Mouse (Mus musculus) retina, postnatal 1 day (tissue): Measurements from ENCODE around the gene C1ra.
A peak's percentile ranks its signal among the peaks of the same experiment; 100 is the strongest.
"Not testable (repeated sequence)": the region's sequence is repeated elsewhere in the genome, so short reads cannot be mapped to it uniquely, and the experiment has no call there.

ENCODE experiments used
- DNase-seq: peaks from one replicate; pipeline ENCODE4 v3.0.0-alpha.2; 2012

Gene C1ra

DNA sequence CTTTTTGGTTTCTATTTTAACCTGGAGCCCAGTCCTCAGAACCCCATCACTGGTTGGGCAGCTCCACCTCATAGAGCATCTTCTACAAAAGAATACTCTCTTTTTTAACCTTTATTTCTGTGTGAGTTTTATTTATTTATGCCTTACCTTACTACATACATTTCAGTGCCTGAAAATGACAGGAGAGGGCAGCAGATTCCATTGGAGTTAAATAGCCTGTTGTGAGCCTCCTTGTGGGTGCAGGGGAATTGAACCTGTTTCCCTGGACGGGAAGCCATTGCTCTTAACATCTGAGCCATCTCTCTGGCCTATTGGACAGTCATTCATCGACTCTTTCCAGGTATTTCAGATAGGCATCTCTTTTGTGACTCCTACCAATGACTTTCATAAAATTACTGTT is 33.2 kb downstream of the C1ra start:
- no peak for DNase-seq

DNA sequence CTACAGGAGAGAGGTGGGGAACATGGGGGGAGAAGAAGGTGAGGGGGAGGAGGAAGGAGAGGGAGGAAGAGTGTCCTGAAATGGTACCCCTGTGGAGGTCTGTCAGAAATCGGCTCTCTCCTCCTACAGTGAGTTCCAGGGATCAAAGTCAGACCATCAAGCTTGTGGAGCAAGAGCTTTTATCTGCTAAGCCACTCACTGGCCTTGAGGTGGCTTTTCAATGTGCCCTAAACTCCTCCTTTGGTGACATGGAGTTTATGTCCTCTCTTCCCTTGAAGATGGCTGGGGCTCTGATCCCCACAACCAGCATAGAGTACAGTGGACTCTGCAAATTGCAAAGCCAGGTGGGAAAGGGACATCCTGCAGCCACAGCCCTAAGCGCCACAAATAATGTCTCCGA is 35.8 kb downstream of the C1ra start:
- DNase-seq: not testable (repeated sequence)

DNA sequence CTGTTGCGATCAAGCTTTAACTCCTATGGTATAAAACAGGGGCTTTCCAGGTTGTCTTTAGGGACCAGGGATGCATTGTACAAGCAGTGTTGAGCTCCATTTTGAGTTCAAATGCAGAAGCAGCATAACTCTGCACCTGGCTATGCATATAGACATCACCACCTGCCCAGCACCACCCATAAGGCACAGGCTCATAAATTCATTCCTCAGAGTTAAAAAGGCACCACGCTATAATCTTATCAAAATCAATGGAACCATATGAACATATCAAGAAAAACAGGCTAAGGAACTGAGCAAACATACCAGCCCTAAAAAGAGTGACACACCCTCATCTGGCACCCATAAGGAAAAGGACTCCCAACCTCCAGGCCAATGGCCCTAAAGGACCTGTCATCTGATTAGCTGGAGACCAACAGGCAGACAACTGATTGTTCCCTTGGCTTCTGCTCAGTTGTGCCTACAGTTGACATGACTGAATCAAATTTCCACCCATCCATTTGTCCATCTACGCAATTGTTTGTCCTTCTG is 36.9 kb downstream of the C1ra start:
- no peak for DNase-seq

DNA sequence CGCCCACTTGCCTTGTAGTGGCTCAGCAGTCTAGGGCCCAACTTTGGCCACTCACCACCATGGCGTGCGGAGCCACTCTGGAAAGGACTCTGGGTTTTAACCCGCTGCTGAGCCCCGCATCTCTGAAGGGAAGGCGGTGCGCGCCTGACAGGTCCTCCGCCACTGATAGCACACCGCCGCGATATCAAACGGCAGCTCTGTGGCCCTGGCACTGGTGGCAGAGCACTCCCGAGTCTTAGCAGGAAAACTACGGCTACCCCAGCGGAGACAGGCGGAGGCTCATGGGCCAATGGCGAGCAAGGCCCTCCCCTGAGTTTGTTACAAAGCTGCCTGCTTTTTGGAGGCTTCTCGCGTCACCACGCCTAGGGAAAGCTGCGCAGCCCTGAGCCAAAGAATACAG is 40.6 kb downstream of the C1ra start:
- no peak for DNase-seq

DNA sequence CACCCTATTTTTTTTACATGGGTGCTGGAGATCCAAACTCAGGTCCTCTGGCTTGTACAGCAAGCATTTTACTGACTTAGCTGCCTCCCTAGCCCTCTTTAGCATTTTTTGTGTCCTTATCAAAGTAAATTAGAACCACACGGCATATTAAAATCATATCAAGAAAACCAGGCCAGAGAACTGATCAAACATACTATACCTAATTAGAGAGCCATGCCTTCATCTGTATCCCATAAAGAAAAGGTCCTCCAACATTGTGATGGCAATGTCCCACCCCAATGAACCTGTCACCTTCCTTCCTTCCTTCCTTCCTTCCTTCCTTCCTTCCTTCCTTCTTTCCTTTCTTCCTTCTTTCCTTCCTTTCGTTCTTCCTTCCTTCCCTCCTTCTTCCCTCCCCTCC is 43.8 kb downstream of the C1ra start:
- DNase-seq: not testable (repeated sequence)

DNA sequence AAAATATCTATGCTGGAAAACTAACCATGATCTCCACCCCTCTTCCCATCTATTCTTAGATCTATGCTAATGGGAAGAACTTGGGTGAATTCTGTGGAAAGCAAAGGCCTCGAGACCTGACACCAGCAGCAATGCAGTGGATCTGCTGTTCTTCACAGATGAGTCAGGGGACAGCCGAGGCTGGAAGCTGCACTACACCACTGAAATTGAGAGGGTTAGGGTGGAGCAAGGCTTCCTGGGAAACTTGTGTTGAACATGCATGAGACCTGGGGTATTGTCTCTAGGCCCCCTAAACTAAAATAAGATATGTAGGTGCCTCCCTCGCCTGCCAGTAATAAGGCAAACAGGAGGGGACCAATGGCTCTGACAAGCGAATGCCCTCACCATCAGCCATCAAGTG is 49.0 kb downstream of the C1ra start:
- not testable (repeated sequence) for DNase-seq

DNA sequence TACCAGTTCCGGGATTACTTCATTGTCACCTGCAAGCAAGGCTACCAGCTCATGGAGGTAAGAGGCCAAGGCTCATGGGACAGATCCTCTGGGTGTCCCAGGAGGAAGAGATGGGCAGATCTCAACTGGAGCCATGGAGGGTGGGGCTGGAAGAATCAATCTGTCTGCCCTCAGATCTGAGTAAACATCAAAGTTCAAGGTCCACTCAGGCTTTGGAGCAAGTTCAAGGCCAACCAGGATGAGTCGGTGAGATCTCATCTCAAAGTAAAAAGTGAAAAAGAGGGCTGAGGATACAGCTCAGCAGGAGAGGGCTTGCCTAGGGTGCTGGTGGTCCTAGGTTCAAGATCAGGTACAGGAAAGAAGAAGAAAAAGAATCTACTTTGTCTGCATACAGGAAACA is 49.4 kb downstream of the C1ra start:
- DNase-seq: not testable (repeated sequence)

DNA sequence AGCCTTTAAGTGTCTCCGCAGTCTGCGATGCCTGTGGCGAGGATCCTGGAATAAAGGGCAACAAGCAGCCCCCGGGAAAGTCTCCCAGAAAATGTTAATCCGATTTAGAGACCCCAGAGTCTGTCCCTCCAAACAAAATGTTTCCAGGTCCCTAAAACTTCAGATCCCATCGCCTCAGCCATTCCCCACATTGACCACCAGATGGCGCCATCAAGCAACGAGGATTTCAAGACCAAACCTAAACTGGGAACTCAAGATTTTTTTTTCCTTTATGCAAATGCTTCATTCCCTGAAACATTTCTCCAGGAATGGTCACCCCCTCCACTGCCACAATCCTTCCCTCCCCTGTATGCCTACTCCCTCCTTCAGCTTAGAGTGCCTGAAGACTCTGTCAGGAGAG is 57.8 kb downstream of the C1ra start, which contains the start of gene C1rb:
C1rb (plus strand) TSS at position 269 of the 400 bp plus-strand sequence.
- DNase-seq: peak; percentile 77
